Mouse (Mus musculus) embryonic stem cell, embryonic (primary cell): ENCODE results near the gene Cdca5.

Experiments
- CTCF ChIA-PET, 4 experiments: fragments of 300-600 bp in 2 of 4; fragments of 350-600 bp in 2 of 4; sonication (Branson Sonifier 250); formaldehyde crosslinking; loops; one replicate each; lab custom pipeline; 2022; ENCODE audit warnings: inconsistent platforms in 2 of 4; lab: Charles Lee
- POLR2A ChIA-PET, 4 experiments: fragments of 300-600 bp in 2 of 4; fragments of 350-600 bp in 2 of 4; sonication (Branson Sonifier 250); formaldehyde crosslinking; loops; one replicate each; lab custom pipeline; 2022; ENCODE audit warnings: antibody characterized with exemption in 4 of 4, inconsistent platforms in 1 of 4; lab: Charles Lee

Gene Cdca5

GRCm38 (mm10) chr19:6069851-6070250, 14.9 kb upstream of the Cdca5 start:
- POLR2A ChIA-PET = interaction anchor here in 3 of 4 experiments (0.9 to 47.9 kb wide), 24 partner anchors 6 to 343 kb away, joined by 3 to 1520 read pairs (median 4); partner anchors contain the start of genes Cdca5 (in 3 of the 3), Zfpl1 (in 3 of the 3), Znhit2 (in 3 of the 3) and Fau (in 2 of the 3)
- CTCF ChIA-PET = interaction anchor here in 3 of 4 experiments (1.0 to 2.6 kb wide), 6 partner anchors 8 to 327 kb away, joined by 3 to 11 read pairs (median 6); partner anchors contain the start of genes Znhit2 (in 2 of the 3), Cdca5 (in 1 of the 3), Tmem262 (in 1 of the 3) and Zfpl1 (in 1 of the 3)

GRCm38 (mm10) chr19:6070571-6071250, 14.1 kb upstream of the Cdca5 start:
- POLR2A ChIA-PET = interaction anchor here (0.6 to 47.9 kb wide), 58 partner anchors 6 to 427 kb away, joined by 3 to 1520 read pairs (median 4); partner anchors contain the start of genes Cdca5 (in 4 of the 4), Zfpl1 (in 4 of the 4), Capn1 (in 3 of the 4) and Fau (in 3 of the 4)
- CTCF ChIA-PET = interaction anchor here (0.5 to 2.6 kb wide), 17 partner anchors 9 to 326 kb away, joined by 3 to 11 read pairs (median 3); partner anchors contain the start of genes Cdca5 (in 2 of the 4), Zfpl1 (in 2 of the 4), Znhit2 (in 2 of the 4) and Capn1 (in 1 of the 4)

- CTCF ChIA-PET = interaction anchor here (0.5 to 2.6 kb wide), 14 partner anchors 9 to 264 kb away, joined by 3 to 11 read pairs (median 3); partner anchors contain the start of genes Cdca5 (in 2 of the 4), Zfpl1 (in 2 of the 4), Znhit2 (in 2 of the 4) and Capn1 (in 1 of the 4)
- POLR2A ChIA-PET = interaction anchor here (0.8 to 47.9 kb wide), 52 partner anchors 5 to 428 kb away, joined by 3 to 1520 read pairs (median 4); partner anchors contain the start of genes Cdca5 (in 4 of the 4), Zfpl1 (in 4 of the 4), Capn1 (in 3 of the 4) and Fau (in 3 of the 4)
Measured at GRCm38 (mm10) chr19:6071261-6071660, 13.5 kb upstream of the Cdca5 start.

- ChIA-PET CTCF (interaction anchor here in 1 of 4 experiments (0.6 kb wide), 1 partner anchor 54 kb away, joined by 3 read pairs; the partner anchor contains the start of gene Snx15), POLR2A (interaction anchor here in 2 of 4 experiments (29.9 to 47.9 kb wide), 4 partner anchors 2 to 15 kb away, joined by 1277 to 1520 read pairs (median 1398); partner anchors contain the start of genes Cdca5 (in 2 of the 2), Fau (in 2 of the 2), Gm28374 (in 2 of the 2) and Mrpl49 (in 2 of the 2))
Measured at GRCm38 (mm10) chr19:6073889-6074288, 10.9 kb upstream of the Cdca5 start.

GRCm38 (mm10) chr19:6076564-6077393, 8.0 kb upstream of the Cdca5 start, which contains the start of gene Vps51:
Gene Vps51 (minus strand): TSS chr19:6077231.
- POLR2A ChIA-PET = interaction anchor here (0.6 to 47.9 kb wide), 38 partner anchors 0 to 989 kb away, joined by 3 to 1520 read pairs (median 4); partner anchors contain the start of genes Tm7sf2 (in 4 of the 4), Cdca5 (in 3 of the 4), Snx15 (in 3 of the 4) and Zfpl1 (in 3 of the 4)
- CTCF ChIA-PET = interaction anchor here in 1 of 4 experiments (0.9 to 5.4 kb wide), 5 partner anchors 9 to 152 kb away, joined by 3 to 32 read pairs (median 3); partner anchors contain the start of genes Cdc42ep2, Tm7sf2 and Znhit2

GRCm38 (mm10) chr19:6079983-6080480, 4.8 kb upstream of the Cdca5 start, which contains the start of gene Tmem262:
Gene Tmem262 (plus strand): TSS chr19:6080033.
- ChIA-PET CTCF (interaction anchor here in 2 of 4 experiments (0.6 to 5.4 kb wide), 5 partner anchors 9 to 185 kb away, joined by 3 to 32 read pairs (median 5); partner anchors contain the start of gene Tm7sf2 (in 1 of the 2)), POLR2A (interaction anchor here in 3 of 4 experiments (0.6 to 47.9 kb wide), 12 partner anchors 4 to 283 kb away, joined by 3 to 1520 read pairs (median 4); partner anchors contain the start of genes Fau (in 2 of the 3), Mrpl49 (in 2 of the 3), Sf1 (in 2 of the 3) and Syvn1 (in 2 of the 3))

- ChIA-PET CTCF (interaction anchor here in 1 of 4 experiments (0.9 kb wide), 1 partner anchor 15 kb away, joined by 3 read pairs; no protein-coding TSS in a partner anchor), POLR2A (interaction anchor here in 3 of 4 experiments (0.8 to 47.9 kb wide), 7 partner anchors 6 to 46 kb away, joined by 3 to 1520 read pairs (median 5); partner anchors contain the start of genes Tm7sf2 (in 3 of the 3), Fau (in 2 of the 3), Mrpl49 (in 2 of the 3) and Syvn1 (in 2 of the 3))
Measured at GRCm38 (mm10) chr19:6082156-6082555, 2.6 kb upstream of the Cdca5 start, which contains the start of gene Gm28374. Gene Gm28374 (minus strand): TSS chr19:6082256.

GRCm38 (mm10) chr19:6085417-6085879, 665 bp downstream of the Cdca5 start:
- CTCF ChIA-PET = interaction anchor here (0.6 to 3.8 kb wide), 27 partner anchors 8 to 890 kb away, joined by 3 to 46 read pairs (median 4); partner anchors contain the start of genes Tm7sf2 (in 2 of the 4), Capn1 (in 1 of the 4), Cdc42bpg (in 1 of the 4) and Syvn1 (in 1 of the 4)

GRCm38 (mm10) chr19:6088841-6089240, 4.1 kb downstream of the Cdca5 start:
- ChIA-PET POLR2A (interaction anchor here (0.5 to 43.4 kb wide), 30 partner anchors 7 to 276 kb away, joined by 3 to 1520 read pairs (median 4); partner anchors contain the start of genes Mrpl49 (in 3 of the 4), Vps51 (in 3 of the 4), Cdc42ep2 (in 2 of the 4) and Fau (in 2 of the 4)), CTCF (interaction anchor here (0.6 to 1.9 kb wide), 6 partner anchors 21 to 479 kb away, joined by 3 to 9 read pairs (median 4); partner anchors contain the start of genes Arl2 (in 1 of the 4), Batf2 (in 1 of the 4) and Tm7sf2 (in 1 of the 4))

More at GRCm38 (mm10) chr19:6085417-6085879, 665 bp downstream of the Cdca5 start:
- POLR2A ChIA-PET = interaction anchor here (0.5 to 43.4 kb wide), 171 partner anchors 8 to 1282 kb away, joined by 3 to 1520 read pairs (median 5); partner anchors contain the start of genes Vps51 (in 4 of the 4), Znhit2 (in 4 of the 4), Arl2 (in 3 of the 4) and Fau (in 3 of the 4)

GRCm38 (mm10) chr19:6094119-6094518, 9.3 kb downstream of the Cdca5 start, which contains the start of gene AC131692.1:
Gene AC131692.1 (plus strand): TSS chr19:6094419.
- CTCF ChIA-PET = no interaction called here
- POLR2A ChIA-PET = interaction anchor here in 2 of 4 experiments (0.6 to 43.4 kb wide), 9 partner anchors 9 to 35 kb away, joined by 3 to 1520 read pairs (median 7); partner anchors contain the start of genes Cdca5 (in 2 of the 2), Tm7sf2 (in 2 of the 2), Vps51 (in 2 of the 2) and Zfpl1 (in 2 of the 2)

- CTCF ChIA-PET = no interaction called here
- POLR2A ChIA-PET = interaction anchor here in 3 of 4 experiments (0.6 to 43.4 kb wide), 8 partner anchors 11 to 517 kb away, joined by 3 to 1520 read pairs (median 6); partner anchors contain the start of genes Cdca5 (in 2 of the 3), Zfpl1 (in 2 of the 3), Fau (in 1 of the 3) and Gm28374 (in 1 of the 3)
Measured at GRCm38 (mm10) chr19:6097847-6098246, 13.1 kb downstream of the Cdca5 start.

- POLR2A ChIA-PET = interaction anchor here in 3 of 4 experiments (0.5 to 11.0 kb wide), 13 partner anchors 10 to 1890 kb away, joined by 3 to 137 read pairs (median 3); partner anchors contain the start of genes AC131692.1 (in 1 of the 3), Cdca5 (in 1 of the 3), Sac3d1 (in 1 of the 3) and Tm7sf2 (in 1 of the 3)
Measured at GRCm38 (mm10) chr19:6101186-6101585, 16.4 kb downstream of the Cdca5 start.

GRCm38 (mm10) chr19:6102169-6102853, 17.5 kb downstream of the Cdca5 start:
- POLR2A ChIA-PET = interaction anchor here in 3 of 4 experiments (0.7 to 11.0 kb wide), 10 partner anchors 10 to 46 kb away, joined by 3 to 137 read pairs (median 6); partner anchors contain the start of genes AC131692.1 (in 1 of the 3), Cdca5 (in 1 of the 3), Snx15 (in 1 of the 3) and Tm7sf2 (in 1 of the 3)
- CTCF ChIA-PET = interaction anchor here in 1 of 4 experiments (2.4 kb wide), 1 partner anchor 315 kb away, joined by 7 read pairs; no protein-coding TSS in a partner anchor

More at GRCm38 (mm10) chr19:6101186-6101585, 16.4 kb downstream of the Cdca5 start:
- CTCF ChIA-PET = interaction anchor here in 1 of 4 experiments (0.6 kb wide), 1 partner anchor 145 kb away, joined by 4 read pairs; no protein-coding TSS in a partner anchor

GRCm38 (mm10) chr19:6104476-6104875, 19.7 kb downstream of the Cdca5 start:
- CTCF ChIA-PET = no interaction called here
- POLR2A ChIA-PET = interaction anchor here in 3 of 4 experiments (0.6 to 11.0 kb wide), 7 partner anchors 13 to 147 kb away, joined by 3 to 137 read pairs (median 4); partner anchors contain the start of genes Sac3d1 (in 2 of the 3), AC131692.1 (in 1 of the 3), Arl2 (in 1 of the 3) and Cdca5 (in 1 of the 3)
